Mouse (Mus musculus): ENCODE measurements around the gene AC192777.2. TPM values are rescaled to one million over a fixed set of nuclear protein-coding genes. Genes with fewer than 3 reads are reported as not detected.

AC192777.2 gene
- not detected in 4 replicates for total RNA-seq (2023)

GRCm38 (mm10) chr17:40095150-40095549 lies at the start of gene AC192777.2:
Gene AC192777.2 (plus strand): TSS chr17:40095450.

Other genes with a start within 250 kb of the AC192777.2 start
- gene Esp38, start 144.9 kb upstream of the AC192777.2 start, total RNA-seq (2023) = not detected in 4 replicates
- not detected in 4 replicates for gene Pgk2, start 113.2 kb downstream of the AC192777.2 start, total RNA-seq (2023)
- gene Crisp3, start 146.8 kb downstream of the AC192777.2 start, total RNA-seq (2023) = 1.1 to 1.6 TPM (median 1.5 TPM) in 4 replicates
- gene Crisp1, start 223.8 kb downstream of the AC192777.2 start, total RNA-seq (2023) = not detected in 4 replicates